Mouse (Mus musculus) kidney, adult 2 months (tissue): ENCODE measurements around the gene Synpr. TPM values are rescaled to one million over a fixed set of nuclear protein-coding genes. Genes with fewer than 3 reads are reported as not detected.
"Not testable (repeated sequence)": the region's sequence is repeated elsewhere in the genome, so short reads cannot be mapped to it uniquely, and the experiment has no call there.

Experiments used
- DNase-seq: peaks from one replicate; pipeline ENCODE4 v3.0.0; 2021
- H3K27ac ChIP-seq: fragments of 200-500 bp; 2 replicates; pipeline ENCODE4 v1.5.1; 2012; ENCODE audit warnings: low read depth, low read length, control low read depth, inconsistent platforms; ENCODE audit not compliant: insufficient read depth
- H3K27me3 ChIP-seq: fragments of 200-500 bp; replicated peaks from 2 replicates; pipeline ENCODE4 v1.6.1; 2012; ENCODE audit warnings: mild to moderate bottlenecking, moderate library complexity, low read length, inconsistent platforms; ENCODE audit not compliant: control insufficient read depth, insufficient read depth
- H3K36me3 ChIP-seq: fragments of 200-500 bp; 2 replicates; pipeline ENCODE4 v1.6.1; 2012; ENCODE audit warnings: mild to moderate bottlenecking, moderate library complexity, low read length, inconsistent platforms; ENCODE audit not compliant: control insufficient read depth, insufficient read depth
- H3K4me1 ChIP-seq: fragments of 200-500 bp; 2 replicates; pipeline ENCODE4 v1.6.1; 2011; ENCODE audit warnings: low read length; ENCODE audit not compliant: control insufficient read depth, insufficient read depth
- H3K4me3 ChIP-seq: fragments of 200-500 bp; 2 replicates; pipeline ENCODE4 v1.5.1; 2011; ENCODE audit warnings: mild to moderate bottlenecking, low read depth, low read length, control low read depth; ENCODE audit not compliant: insufficient read depth
- CTCF ChIP-seq: fragments of 200-500 bp; conservative IDR thresholded peaks from 2 replicates; pipeline ENCODE4 v1.5.1; 2011; ENCODE audit warnings: low read depth, mild to moderate bottlenecking, control low read depth, low read length, moderate library complexity, mixed read lengths; ENCODE audit not compliant: insufficient read depth, insufficient read length
- POLR2A ChIP-seq: fragments of 200-500 bp; IDR thresholded peaks from one replicate; pipeline ENCODE4 v1.6.1; 2011; ENCODE audit warnings: low read depth, low read length, control low read depth
- WGBS: fragments of 180-500 bp; shearing (Covaris S2); methylation state at CpG from one replicate; pipeline ENCODE4 v1.1.7; 2018; 5-methylcytosine and 5-hydroxymethylcytosine counted together
- polyA plus RNA-seq: library from polyadenylated mRNA; depleted of rRNA; stranded (reverse); fragments of >200 nt; gene quantifications from 2 replicates; pipeline ENCODE4 v1.2.3, GENCODE M21; 2012; rRNA removed

Synpr gene
- not detected in 2 replicates for polyA plus RNA-seq

- no peaks in the 10 kb centered on the region for H3K36me3 ChIP-seq
- DNase-seq = no peak
- WGBS = 6% methylated on average over 27 of the region's 27 CpGs
- no peak within 1 kb of the TSS for H3K27ac ChIP-seq
- H3K27me3 ChIP-seq = no peaks in the 10 kb centered on the region
- H3K4me3 ChIP-seq = no peak within 1 kb of the TSS
- TF ChIP-seq POLR2A (no peak), CTCF (no peak)
- H3K4me1 ChIP-seq = no peaks in the 10 kb centered on the region
Observed at GRCm38 (mm10) chr14:13284091-13284844, at the start of gene Synpr. Gene Synpr, plus strand, starts transcription at chr14:13284780.

GRCm38 (mm10) chr14:13236929-13237328 lies 47.7 kb upstream of the Synpr start:
- H3K36me3 ChIP-seq = no peaks in the 10 kb centered on the region
- H3K27ac ChIP-seq = no peak overlapping the region
- no peak overlapping the region for H3K4me3 ChIP-seq
- H3K27me3 ChIP-seq = no peaks in the 10 kb centered on the region
- 7% methylated on average over 1 of the region's 1 CpGs for WGBS
- peak; percentile 21 for DNase-seq
- TF ChIP-seq POLR2A (no peak), CTCF (no peak)
- H3K4me1 ChIP-seq = no peaks in the 10 kb centered on the region

GRCm38 (mm10) chr14:13247431-13247830 lies 37.1 kb upstream of the Synpr start:
- H3K27ac ChIP-seq = no peak overlapping the region
- no peak overlapping the region for H3K4me3 ChIP-seq
- no peaks in the 10 kb centered on the region for H3K27me3 ChIP-seq
- no peaks in the 10 kb centered on the region for H3K4me1 ChIP-seq
- 59% methylated on average over 4 of the region's 4 CpGs for WGBS
- no peaks in the 10 kb centered on the region for H3K36me3 ChIP-seq
- DNase-seq = no peak
- TF ChIP-seq POLR2A (no peak), CTCF (no peak)

- Histone ChIP-seq H3K36me3 (no peaks in the 10 kb centered on the region), H3K4me1 (no peaks in the 10 kb centered on the region), H3K4me3 (no peak overlapping the region), H3K27ac (no peak overlapping the region), H3K27me3 (no peaks in the 10 kb centered on the region)
- no peak for TF ChIP-seq POLR2A
- no peak for TF ChIP-seq CTCF
- DNase-seq = no peak
Observed at GRCm38 (mm10) chr14:13249361-13249760, 35.2 kb upstream of the Synpr start.

- no peaks in the 10 kb centered on the region for H3K4me1 ChIP-seq
- TF ChIP-seq CTCF (no peak), POLR2A (no peak)
- no peaks in the 10 kb centered on the region for H3K36me3 ChIP-seq
- WGBS = 77% methylated on average over 1 of the region's 1 CpGs
- no peak overlapping the region for H3K27ac ChIP-seq
- H3K27me3 ChIP-seq = no peaks in the 10 kb centered on the region
- H3K4me3 ChIP-seq = no peak overlapping the region
- no peak for DNase-seq
Observed at GRCm38 (mm10) chr14:13252594-13252993, 32.0 kb upstream of the Synpr start.

- not testable (repeated sequence) for DNase-seq, H3K36me3 ChIP-seq, H3K27ac ChIP-seq, H3K4me1 ChIP-seq, H3K4me3 ChIP-seq, H3K27me3 ChIP-seq
- 70% methylated on average over 2 of the region's 2 CpGs for WGBS
Observed at GRCm38 (mm10) chr14:13254741-13255140, 29.8 kb upstream of the Synpr start.

GRCm38 (mm10) chr14:13262406-13262805 lies 22.2 kb upstream of the Synpr start:
- DNase-seq = no peak
- Histone ChIP-seq H3K4me3 (no peak overlapping the region), H3K27me3 (no peaks in the 10 kb centered on the region), H3K27ac (no peak overlapping the region), H3K4me1 (no peaks in the 10 kb centered on the region), H3K36me3 (no peaks in the 10 kb centered on the region)
- TF ChIP-seq CTCF (no peak), POLR2A (no peak)
- WGBS = 37% methylated on average over 1 of the region's 1 CpGs
